Mouse (Mus musculus) liver, adult 2 months (tissue): Measurements from ENCODE around the gene Carm1. TPM values are rescaled to one million over a fixed set of nuclear protein-coding genes. Genes with fewer than 3 reads are reported as not detected.

Experiments
- DNase-seq: peaks from one replicate; pipeline ENCODE4 v3.0.0-alpha.2; 2011; ENCODE audit warnings: low read depth, low spot score; ENCODE audit errors: extremely low read depth
- H3K27ac ChIP-seq: fragments of 200-500 bp; replicated peaks from 2 replicates; pipeline ENCODE4 v1.5.1; 2012; ENCODE audit warnings: low read depth, mild to moderate bottlenecking, control low read depth, inconsistent platforms, low read length; ENCODE audit not compliant: insufficient read depth
- H3K27me3 ChIP-seq: fragments of 200-500 bp; 2 replicates; pipeline ENCODE4 v1.6.1; 2012; ENCODE audit warnings: mild to moderate bottlenecking, moderate library complexity, low read length, inconsistent platforms; ENCODE audit not compliant: control insufficient read depth, insufficient read depth
- H3K36me3 ChIP-seq: fragments of 200-500 bp; 2 replicates; pipeline ENCODE4 v1.6.1; 2012; ENCODE audit warnings: low read length, inconsistent platforms; ENCODE audit not compliant: control insufficient read depth, insufficient read depth
- H3K4me1 ChIP-seq: fragments of 200-500 bp; 2 replicates; pipeline ENCODE4 v1.6.1; 2011; ENCODE audit warnings: low read length; ENCODE audit not compliant: control insufficient read depth, insufficient read depth
- H3K4me3 ChIP-seq: fragments of 200-500 bp; 2 replicates; pipeline ENCODE4 v1.5.1; 2011; ENCODE audit warnings: low read depth, mild to moderate bottlenecking, control low read depth, low read length, moderate library complexity; ENCODE audit not compliant: insufficient read depth
- H3K79me2 ChIP-seq: fragments of 200-500 bp; 2 replicates; pipeline ENCODE4 v1.6.1; 2012; ENCODE audit warnings: inconsistent platforms, mild to moderate bottlenecking, low read length, moderate library complexity; ENCODE audit not compliant: control insufficient read depth, insufficient read depth
- H3K9ac ChIP-seq: fragments of 200-500 bp; 2 replicates; pipeline ENCODE4 v1.6.1; 2012; ENCODE audit warnings: low read depth, mild to moderate bottlenecking, control low read depth, inconsistent platforms, low read length
- CTCF ChIP-seq: fragments of 200-500 bp; IDR thresholded peaks from 2 replicates; pipeline ENCODE4 v1.5.1; 2011; ENCODE audit warnings: low read depth, low read length, control low read depth
- POLR2A ChIP-seq: fragments of 200-500 bp; IDR thresholded peaks from 2 replicates; pipeline ENCODE4 v1.6.1; 2011; ENCODE audit warnings: low read length, control low read depth; ENCODE audit not compliant: insufficient read depth; ENCODE audit errors: extremely low read depth
- WGBS: fragments of 180-500 bp; shearing (Covaris S2); methylation state at CpG from one replicate; pipeline ENCODE4 v1.1.7; 2018; 5-methylcytosine and 5-hydroxymethylcytosine counted together
- polyA plus RNA-seq: library from polyadenylated mRNA; depleted of rRNA; stranded (reverse); fragments of >200 nt; gene quantifications from 2 replicates; pipeline ENCODE4 v1.2.3, GENCODE M21; 2012
- total RNA-seq: library from RNA; depleted of rRNA; stranded (reverse); fragments of >200 nt; gene quantifications from 2 replicates; pipeline ENCODE4 v1.2.3, GENCODE M21; 2014

The Carm1 gene
- total and polyA plus RNA-seq, 2 experiments, result 5.0 to 28.5 TPM

DNA sequence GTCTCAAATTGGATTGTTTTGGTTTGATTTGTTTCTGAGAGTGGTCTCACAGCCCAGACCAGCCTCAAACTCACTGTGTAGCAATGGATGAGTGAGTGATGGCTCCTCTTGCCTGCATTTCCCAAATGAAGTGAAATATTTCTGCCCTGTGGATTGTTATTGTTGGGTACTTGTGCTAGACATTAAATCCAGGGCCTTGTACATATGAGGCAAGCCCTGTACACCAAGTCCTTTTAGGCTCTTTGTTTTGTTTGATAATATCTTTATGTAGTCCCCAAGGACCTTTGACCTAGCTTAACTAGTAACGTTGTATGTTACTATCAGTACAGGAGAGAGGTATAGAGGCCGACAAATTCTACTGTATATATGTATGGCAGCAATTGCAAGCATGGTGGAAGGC, 48.1 kb downstream of the Carm1 start:
- DNase-seq, result no peak
- Histone ChIP-seq H3K9ac (no peak overlapping the region), H3K4me1 (peaks cover 15% of the 10 kb centered on the region), H3K27me3 (no peaks in the 10 kb centered on the region), H3K79me2 (peaks cover 8% of the 10 kb centered on the region; the same call in 1 of the 2 replicates), H3K4me3 (no peak overlapping the region), H3K27ac (no peak overlapping the region), H3K36me3 (peaks cover 5% of the 10 kb centered on the region; the same call in 1 of the 2 replicates)
- TF ChIP-seq POLR2A, result no peak
- 52% methylated on average over 2 of the region's 2 CpGs for WGBS

DNA sequence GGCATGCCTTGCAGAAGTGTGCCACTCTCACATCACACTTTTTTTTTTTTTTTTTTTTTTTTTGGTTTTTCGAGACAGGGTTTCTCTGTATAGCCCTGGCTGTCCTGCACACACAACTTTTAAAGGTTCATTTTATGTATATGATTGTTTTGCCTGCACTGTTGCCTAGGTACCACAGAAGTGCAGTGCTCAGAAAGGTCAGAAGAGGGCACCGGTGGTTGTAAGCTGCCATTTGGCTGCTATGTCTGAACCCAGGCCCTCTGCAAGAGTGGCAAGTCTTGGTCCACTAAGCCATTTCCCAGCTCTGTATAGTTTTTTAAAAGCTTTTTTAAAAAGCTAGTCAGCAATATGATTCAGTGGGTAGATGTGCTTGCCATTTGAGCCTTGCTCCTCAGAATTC, 51.5 kb downstream of the Carm1 start:
- H3K27me3 ChIP-seq, result no peaks in the 10 kb centered on the region
- no peak overlapping the region for H3K27ac ChIP-seq
- 56% methylated on average over 2 of the region's 2 CpGs for WGBS
- peaks cover 8% of the 10 kb centered on the region; the same call in 1 of the 2 replicates for H3K79me2 ChIP-seq
- peaks cover 5% of the 10 kb centered on the region; the same call in 1 of the 2 replicates for H3K36me3 ChIP-seq
- DNase-seq, result no peak
- no peak overlapping the region for H3K9ac ChIP-seq
- TF ChIP-seq POLR2A, result no peak
- TF ChIP-seq CTCF, result peak; percentile 16; the same call in 1 of the 2 replicates
- H3K4me3 ChIP-seq, result no peak overlapping the region
- H3K4me1 ChIP-seq, result peaks cover 11% of the 10 kb centered on the region

DNA sequence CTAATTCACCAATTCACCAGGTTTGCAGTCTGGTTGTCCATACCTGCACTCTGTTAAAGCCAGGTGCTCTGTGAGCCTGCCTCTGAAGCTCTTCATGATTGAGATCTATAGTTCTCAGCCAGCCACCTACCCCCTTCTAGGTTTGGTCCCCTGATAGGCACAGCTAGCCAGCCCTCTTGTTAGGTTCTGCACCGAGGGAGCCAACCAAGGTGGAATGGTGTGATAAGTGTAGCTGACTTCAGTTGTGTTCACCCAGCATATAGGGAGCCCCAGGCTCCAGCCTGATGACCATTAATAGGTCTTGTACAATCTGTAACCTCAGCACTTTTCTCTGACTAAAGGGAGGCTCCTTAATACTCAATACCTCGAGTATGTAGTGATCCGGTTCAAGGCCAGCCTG, 53.5 kb downstream of the Carm1 start:
- H3K4me3 ChIP-seq, result no peak overlapping the region
- WGBS, result 82% methylated on average over 3 of the region's 3 CpGs
- no peak overlapping the region for H3K9ac ChIP-seq
- H3K27me3 ChIP-seq, result no peaks in the 10 kb centered on the region
- H3K36me3 ChIP-seq, result peaks cover 5% of the 10 kb centered on the region; the same call in 1 of the 2 replicates
- no peak for DNase-seq
- no peak overlapping the region for H3K27ac ChIP-seq
- TF ChIP-seq POLR2A (no peak), CTCF (no peak)
- no peaks in the 10 kb centered on the region for H3K4me1 ChIP-seq
- H3K79me2 ChIP-seq, result no peaks in the 10 kb centered on the region

DNA sequence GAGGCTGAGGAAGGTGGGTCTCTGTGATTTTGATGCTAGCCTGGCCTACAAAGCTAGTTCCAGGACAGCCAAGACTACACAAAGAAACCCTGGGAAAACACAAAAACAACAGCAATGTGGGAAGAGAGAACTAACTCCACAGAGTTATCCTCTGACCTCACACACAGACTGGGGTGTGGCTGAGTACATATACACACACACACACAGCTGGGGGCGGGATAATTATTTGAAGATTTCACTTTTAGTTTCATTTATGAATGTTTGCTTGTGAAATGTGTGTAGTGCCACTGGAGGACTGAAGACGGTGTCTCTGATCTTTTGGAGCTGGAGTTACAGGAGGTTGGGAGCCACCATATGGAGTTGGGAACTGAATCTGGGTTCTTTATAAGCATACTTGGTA, 54.4 kb downstream of the Carm1 start:
- no peak overlapping the region for H3K9ac ChIP-seq
- 61% methylated on average over 2 of the region's 2 CpGs for WGBS
- no peaks in the 10 kb centered on the region for H3K4me1 ChIP-seq
- peaks cover 2% of the 10 kb centered on the region; the same call in 1 of the 2 replicates for H3K36me3 ChIP-seq
- H3K27me3 ChIP-seq, result no peaks in the 10 kb centered on the region
- H3K27ac ChIP-seq, result no peak overlapping the region
- no peak for TF ChIP-seq POLR2A
- no peak for DNase-seq
- no peaks in the 10 kb centered on the region for H3K79me2 ChIP-seq
- no peak overlapping the region for H3K4me3 ChIP-seq

DNA sequence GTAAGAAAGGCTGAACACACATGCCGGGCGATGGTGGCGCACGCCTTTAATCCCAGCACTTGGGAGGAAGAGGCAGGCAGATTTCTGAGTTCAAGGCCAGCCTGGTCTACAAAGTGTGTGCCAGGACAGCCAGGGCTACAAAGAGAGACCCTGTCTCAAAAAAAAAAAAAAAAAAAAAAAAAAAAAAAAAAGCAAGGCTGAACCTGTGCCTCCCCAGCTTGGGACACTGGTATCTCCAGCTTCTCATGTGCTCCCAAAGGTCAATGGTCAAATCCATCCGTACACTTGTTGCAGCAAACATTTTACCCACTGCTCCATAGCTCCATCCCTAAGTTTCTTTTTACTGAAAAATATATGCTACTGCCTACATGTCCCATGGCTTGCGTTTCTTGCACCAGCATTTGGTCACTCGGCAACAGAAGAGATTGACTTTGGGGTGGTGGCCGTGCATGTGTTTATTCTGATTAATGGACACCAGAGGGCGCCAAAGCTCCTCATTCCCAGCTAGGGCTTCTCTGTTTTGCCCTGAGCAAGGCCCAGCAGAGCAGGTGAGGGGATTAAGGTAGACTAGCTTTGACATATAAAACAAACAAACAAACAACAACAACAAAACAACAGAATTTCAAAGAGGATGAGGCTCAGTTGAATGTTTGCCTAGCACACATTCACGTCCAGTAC, 55.2 kb downstream of the Carm1 start:
- Histone ChIP-seq H3K4me1 (no peaks in the 10 kb centered on the region), H3K27ac (no peak overlapping the region), H3K36me3 (no peaks in the 10 kb centered on the region), H3K79me2 (no peaks in the 10 kb centered on the region), H3K9ac (no peak overlapping the region), H3K4me3 (no peak overlapping the region), H3K27me3 (no peaks in the 10 kb centered on the region)
- DNase-seq, result peak; percentile 60
- 50% methylated on average over 10 of the region's 10 CpGs for WGBS
- peak; percentile 81 for TF ChIP-seq CTCF
- TF ChIP-seq POLR2A, result no peak

DNA sequence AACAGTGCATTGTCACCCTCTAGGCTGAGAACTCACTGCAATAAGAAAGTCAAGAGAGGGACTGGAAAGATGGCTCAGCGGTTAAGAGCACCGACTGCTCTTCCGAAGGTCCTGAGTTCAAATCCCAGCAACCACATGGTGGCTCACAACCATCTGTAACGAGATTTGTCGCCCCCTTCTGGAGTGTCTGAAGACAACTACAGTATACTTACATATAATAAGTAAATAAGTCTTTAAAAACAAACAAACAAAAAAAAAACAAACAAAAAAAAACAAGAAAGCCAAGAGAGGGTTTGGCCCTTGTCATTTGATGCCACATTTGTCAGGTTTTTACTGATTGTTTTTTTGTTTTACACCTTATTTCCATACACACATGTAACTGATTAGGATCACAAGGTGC, 57.4 kb downstream of the Carm1 start:
- no peaks in the 10 kb centered on the region for H3K4me1 ChIP-seq
- 78% methylated on average over 5 of the region's 5 CpGs for WGBS
- no peak overlapping the region for H3K4me3 ChIP-seq
- H3K36me3 ChIP-seq, result no peaks in the 10 kb centered on the region
- H3K27me3 ChIP-seq, result no peaks in the 10 kb centered on the region
- no peak for DNase-seq
- H3K27ac ChIP-seq, result no peak overlapping the region
- H3K79me2 ChIP-seq, result no peaks in the 10 kb centered on the region
- no peak for TF ChIP-seq POLR2A
- no peak for TF ChIP-seq CTCF
- no peak overlapping the region for H3K9ac ChIP-seq
